Mouse (Mus musculus) midbrain, embryonic 15.5 days (tissue): ENCODE measurements around the gene 1700018B08Rik. TPM values are rescaled to one million over a fixed set of nuclear protein-coding genes. Genes with fewer than 3 reads are reported as not detected.

Experiments
- ATAC-seq: fragments of 200-750 bp; cut with Nextera tagmentation; replicated peaks from 2 replicates; pipeline ENCODE4 v1.8.0; 2017; ENCODE audit warnings: moderate TSS enrichment
- H3K27ac ChIP-seq: fragments of 300-500 bp; sonication (generic); 2 replicates; pipeline ENCODE4 v1.5.1; 2015; ENCODE audit warnings: mild to moderate bottlenecking, inconsistent platforms
- H3K27me3 ChIP-seq: fragments of 300-500 bp; sonication (generic); replicated peaks from 2 replicates; pipeline ENCODE4 v1.6.1; 2015; ENCODE audit warnings: inconsistent platforms
- H3K36me3 ChIP-seq: fragments of 300-500 bp; sonication (generic); replicated peaks from 2 replicates; pipeline ENCODE4 v1.6.1; 2015; ENCODE audit warnings: inconsistent platforms
- H3K4me1 ChIP-seq: fragments of 300-500 bp; sonication (generic); 2 replicates; pipeline ENCODE4 v1.6.1; 2015; ENCODE audit warnings: inconsistent platforms
- H3K4me2 ChIP-seq: fragments of 300-500 bp; sonication (generic); 2 replicates; pipeline ENCODE4 v1.6.1; 2015; ENCODE audit warnings: inconsistent platforms, mild to moderate bottlenecking, moderate library complexity
- H3K4me3 ChIP-seq: fragments of 300-500 bp; sonication (generic); 2 replicates; pipeline ENCODE4 v1.5.1; 2015; ENCODE audit warnings: mild to moderate bottlenecking, inconsistent platforms
- H3K9ac ChIP-seq: fragments of 300-500 bp; sonication (generic); 2 replicates; pipeline ENCODE4 v1.6.1; 2015; ENCODE audit warnings: mild to moderate bottlenecking, inconsistent platforms
- H3K9me3 ChIP-seq: fragments of 300-500 bp; sonication (generic); 2 replicates; pipeline ENCODE4 v1.6.1; 2016; ENCODE audit warnings: inconsistent platforms
- WGBS: fragments of 180-500 bp; shearing (Covaris S2); methylation state at CpG from one replicate; pipeline ENCODE4 v1.1.7; 2015; ENCODE audit warnings: mixed read lengths; 5-methylcytosine and 5-hydroxymethylcytosine counted together
- polyA plus RNA-seq: library from polyadenylated mRNA; unstranded; fragments of >200 nt; fragmentation: Nextera tagmentation; extraction: Ambion mirVana; gene quantifications from 2 replicates; pipeline ENCODE4 v1.2.1, GENCODE M21; 2015

Gene 1700018B08Rik
- polyA plus RNA-seq, 1 experiment from 2014 or later: not detected

GRCm38 (mm10) chr8:121560432-121561100, 16.4 kb upstream of the 1700018B08Rik start:
- Histone ChIP-seq H3K4me2 (no peak overlapping the region), H3K4me1 (no peaks in the 10 kb centered on the region), H3K9ac (no peak overlapping the region), H3K27ac (no peak overlapping the region), H3K27me3 (no peaks in the 10 kb centered on the region), H3K36me3 (peaks cover 7% of the 10 kb centered on the region; the same call in 1 of the 2 replicates), H3K9me3 (no peaks in the 10 kb centered on the region), H3K4me3 (no peak overlapping the region)
- WGBS: 98% methylated on average over 7 of the region's 7 CpGs
- ATAC-seq: no peak

- peaks cover 8% of the 10 kb centered on the region; the same call in 1 of the 2 replicates for H3K36me3 ChIP-seq
- no peak overlapping the region for H3K9ac ChIP-seq
- 93% methylated on average over 12 of the region's 12 CpGs for WGBS
These were observed 15.7 kb upstream of the 1700018B08Rik start for GRCm38 (mm10) chr8:121559801-121560200.

GRCm38 (mm10) chr8:121558538-121558937, 14.4 kb upstream of the 1700018B08Rik start:
- H3K4me3 ChIP-seq: no peak overlapping the region
- peaks cover 19% of the 10 kb centered on the region for H3K36me3 ChIP-seq
- H3K4me2 ChIP-seq: no peak overlapping the region
- H3K27ac ChIP-seq: no peak overlapping the region
- H3K27me3 ChIP-seq: no peaks in the 10 kb centered on the region
- H3K4me1 ChIP-seq: no peaks in the 10 kb centered on the region
- H3K9ac ChIP-seq: no peak overlapping the region
- 95% methylated on average over 16 of the region's 16 CpGs for WGBS
- ATAC-seq: no peak
- H3K9me3 ChIP-seq: no peaks in the 10 kb centered on the region

More at GRCm38 (mm10) chr8:121559801-121560200, 15.7 kb upstream of the 1700018B08Rik start:
- no peak overlapping the region for H3K27ac ChIP-seq
- no peaks in the 10 kb centered on the region for H3K9me3 ChIP-seq
- no peaks in the 10 kb centered on the region for H3K4me1 ChIP-seq
- no peak for ATAC-seq
- no peak overlapping the region for H3K4me2 ChIP-seq
- H3K27me3 ChIP-seq: no peaks in the 10 kb centered on the region
- H3K4me3 ChIP-seq: no peak overlapping the region

- 90% methylated on average over 11 of the region's 11 CpGs for WGBS
- no peaks in the 10 kb centered on the region for H3K9me3 ChIP-seq
- ATAC-seq: no peak
- no peak overlapping the region for H3K27ac ChIP-seq
- no peaks in the 10 kb centered on the region for H3K4me1 ChIP-seq
- no peak overlapping the region for H3K9ac ChIP-seq
- no peaks in the 10 kb centered on the region for H3K27me3 ChIP-seq
- H3K4me3 ChIP-seq: no peak overlapping the region
- no peak overlapping the region for H3K4me2 ChIP-seq
- H3K36me3 ChIP-seq: peaks cover 27% of the 10 kb centered on the region
These were observed 13.6 kb upstream of the 1700018B08Rik start for GRCm38 (mm10) chr8:121557746-121558145.

GRCm38 (mm10) chr8:121553831-121554475, 9.8 kb upstream of the 1700018B08Rik start:
- Histone ChIP-seq H3K4me1 (no peaks in the 10 kb centered on the region), H3K9ac (no peak overlapping the region), H3K27ac (no peak overlapping the region), H3K4me2 (no peak overlapping the region), H3K27me3 (no peaks in the 10 kb centered on the region), H3K4me3 (no peak overlapping the region), H3K36me3 (peaks cover 35% of the 10 kb centered on the region), H3K9me3 (no peaks in the 10 kb centered on the region)
- no peak for ATAC-seq
- 93% methylated on average over 32 of the region's 32 CpGs for WGBS

- Histone ChIP-seq H3K27me3 (no peaks in the 10 kb centered on the region), H3K4me1 (no peaks in the 10 kb centered on the region), H3K9ac (no peak overlapping the region), H3K36me3 (peaks cover 27% of the 10 kb centered on the region), H3K9me3 (no peaks in the 10 kb centered on the region), H3K27ac (no peak overlapping the region), H3K4me3 (no peak overlapping the region), H3K4me2 (no peak overlapping the region)
- ATAC-seq: no peak
- 92% methylated on average over 9 of the region's 9 CpGs for WGBS
These were observed 8.4 kb upstream of the 1700018B08Rik start for GRCm38 (mm10) chr8:121552506-121552905.

GRCm38 (mm10) chr8:121551065-121551985, 7.2 kb upstream of the 1700018B08Rik start:
- no peak for ATAC-seq
- H3K36me3 ChIP-seq: peaks cover 27% of the 10 kb centered on the region

GRCm38 (mm10) chr8:121550056-121550455, 5.9 kb upstream of the 1700018B08Rik start:
- Histone ChIP-seq H3K4me1 (no peaks in the 10 kb centered on the region), H3K27ac (no peak overlapping the region), H3K9ac (no peak overlapping the region), H3K36me3 (peaks cover 27% of the 10 kb centered on the region), H3K27me3 (no peaks in the 10 kb centered on the region), H3K9me3 (no peaks in the 10 kb centered on the region), H3K4me2 (no peak overlapping the region), H3K4me3 (no peak overlapping the region)
- no peak for ATAC-seq
- 95% methylated on average over 6 of the region's 6 CpGs for whole genome bisulfite sequencing

More at GRCm38 (mm10) chr8:121551065-121551985, 7.2 kb upstream of the 1700018B08Rik start:
- Histone ChIP-seq H3K27me3 (no peaks in the 10 kb centered on the region), H3K4me2 (no peak overlapping the region), H3K9me3 (no peaks in the 10 kb centered on the region), H3K4me3 (no peak overlapping the region), H3K9ac (no peak overlapping the region), H3K4me1 (no peaks in the 10 kb centered on the region), H3K27ac (no peak overlapping the region)
- 66% methylated on average over 24 of the region's 24 CpGs for WGBS

- WGBS: 3% methylated on average over 7 of the region's 7 CpGs
- no peak overlapping the region for H3K27ac ChIP-seq
- peak; percentile 56; the same call in 1 of the 2 replicates for ATAC-seq
- no peak overlapping the region for H3K4me2 ChIP-seq
- H3K4me1 ChIP-seq: no peaks in the 10 kb centered on the region
- no peak overlapping the region for H3K9ac ChIP-seq
- no peaks in the 10 kb centered on the region for H3K9me3 ChIP-seq
- no peak overlapping the region for H3K4me3 ChIP-seq
- peaks cover 8% of the 10 kb centered on the region for H3K36me3 ChIP-seq
- no peaks in the 10 kb centered on the region for H3K27me3 ChIP-seq
These were observed 3.0 kb upstream of the 1700018B08Rik start for GRCm38 (mm10) chr8:121547132-121547531.

GRCm38 (mm10) chr8:121544936-121545335, 816 bp upstream of the 1700018B08Rik start:
- Histone ChIP-seq H3K4me1 (no peaks in the 10 kb centered on the region), H3K27ac (no peak overlapping the region), H3K9me3 (no peaks in the 10 kb centered on the region), H3K9ac (no peak overlapping the region), H3K27me3 (no peaks in the 10 kb centered on the region), H3K4me3 (no peak overlapping the region), H3K36me3 (no peaks in the 10 kb centered on the region), H3K4me2 (no peak overlapping the region)
- ATAC-seq: no peak
- 83% methylated on average over 11 of the region's 11 CpGs for WGBS

GRCm38 (mm10) chr8:121542901-121543300, 1.2 kb downstream of the 1700018B08Rik start:
- WGBS: 69% methylated on average over 13 of the region's 13 CpGs
- no peak overlapping the region for H3K4me2 ChIP-seq
- no peak overlapping the region for H3K27ac ChIP-seq
- H3K9me3 ChIP-seq: no peaks in the 10 kb centered on the region
- H3K9ac ChIP-seq: no peak overlapping the region
- no peak for ATAC-seq
- no peaks in the 10 kb centered on the region for H3K36me3 ChIP-seq
- H3K27me3 ChIP-seq: no peaks in the 10 kb centered on the region
- H3K4me1 ChIP-seq: no peaks in the 10 kb centered on the region
- H3K4me3 ChIP-seq: no peak overlapping the region

- no peak overlapping the region for H3K27ac ChIP-seq
- no peaks in the 10 kb centered on the region for H3K4me1 ChIP-seq
- H3K4me3 ChIP-seq: no peak overlapping the region
- no peak overlapping the region for H3K4me2 ChIP-seq
- H3K9me3 ChIP-seq: no peaks in the 10 kb centered on the region
- no peak overlapping the region for H3K9ac ChIP-seq
- 79% methylated on average over 19 of the region's 19 CpGs for WGBS
- H3K27me3 ChIP-seq: no peaks in the 10 kb centered on the region
- no peaks in the 10 kb centered on the region for H3K36me3 ChIP-seq
- no peak for ATAC-seq
These were observed 2.3 kb downstream of the 1700018B08Rik start for GRCm38 (mm10) chr8:121541862-121542261.
